Mouse (Mus musculus) midbrain, embryonic 16.5 days (tissue): ENCODE results near the gene Gmnn. TPM values are rescaled to one million over a fixed set of nuclear protein-coding genes. Genes with fewer than 3 reads are reported as not detected.
"Not testable (repeated sequence)": the region's sequence is repeated elsewhere in the genome, so short reads cannot be mapped to it uniquely, and the experiment has no call there.

Experiments
- ATAC-seq: fragments of 200-750 bp; cut with Nextera tagmentation; 2 replicates; pipeline ENCODE4 v1.8.0; 2017; ENCODE audit warnings: moderate TSS enrichment
- H3K27ac ChIP-seq: fragments of 300-500 bp; sonication (generic); 2 replicates; pipeline ENCODE4 v1.5.1; 2014; ENCODE audit warnings: mild to moderate bottlenecking, low read length, mixed read lengths
- H3K27me3 ChIP-seq: fragments of 300-500 bp; sonication (generic); 2 replicates; pipeline ENCODE4 v1.6.1; 2014; ENCODE audit warnings: low read depth, low read length, mixed read lengths; ENCODE audit not compliant: control insufficient read depth, insufficient read depth
- H3K36me3 ChIP-seq: fragments of 300-500 bp; sonication (generic); 2 replicates; pipeline ENCODE4 v1.6.1; 2014; ENCODE audit warnings: mild to moderate bottlenecking, low read length, moderate library complexity, mixed read lengths; ENCODE audit not compliant: control insufficient read depth, insufficient read depth
- H3K4me1 ChIP-seq: fragments of 300-500 bp; sonication (generic); 2 replicates; pipeline ENCODE4 v1.6.1; 2014; ENCODE audit warnings: mild to moderate bottlenecking, low read length, mixed read lengths; ENCODE audit not compliant: control insufficient read depth, insufficient read depth
- H3K4me2 ChIP-seq: fragments of 300-500 bp; sonication (generic); 2 replicates; pipeline ENCODE4 v1.6.1; 2014; ENCODE audit warnings: mild to moderate bottlenecking, low read length, mixed read lengths
- H3K4me3 ChIP-seq: fragments of 300-500 bp; sonication (generic); 2 replicates; pipeline ENCODE4 v1.5.1; 2014; ENCODE audit warnings: low read depth, mild to moderate bottlenecking, low read length, moderate library complexity, mixed read lengths
- H3K9ac ChIP-seq: fragments of 300-500 bp; sonication (generic); 2 replicates; pipeline ENCODE4 v1.6.1; 2014; ENCODE audit warnings: low read depth, low read length, mixed read lengths
- H3K9me3 ChIP-seq: fragments of 300-500 bp; sonication (generic); replicated peaks from 2 replicates; pipeline ENCODE4 v1.6.1; 2014; ENCODE audit warnings: mild to moderate bottlenecking, low read length, mixed read lengths; ENCODE audit not compliant: control insufficient read depth, poor library complexity, severe bottlenecking
- WGBS: fragments of 180-500 bp; shearing (Covaris S2); extraction: QIAGEN DNeasy Blood & Tissue Kit; methylation state at CpG from one replicate; pipeline ENCODE4 v1.1.7; 2014; 5-methylcytosine and 5-hydroxymethylcytosine counted together
- polyA plus RNA-seq: library from polyadenylated mRNA; unstranded; fragments of >200 nt; fragmentation: Nextera tagmentation; extraction: Ambion mirVana; gene quantifications from 2 replicates; pipeline ENCODE4 v1.2.1, GENCODE M21; 2015

Gmnn gene
- polyA plus RNA-seq, 1 experiment from 2014 or later: 11.0 TPM

- not testable (repeated sequence) for H3K4me2 ChIP-seq, H3K9ac ChIP-seq, H3K4me3 ChIP-seq, H3K4me1 ChIP-seq, H3K27me3 ChIP-seq, ATAC-seq, H3K9me3 ChIP-seq, H3K36me3 ChIP-seq, H3K27ac ChIP-seq
- WGBS: 91% methylated on average over 9 of the region's 10 CpGs
Measured at GRCm38 (mm10) chr13:24771482-24771881, 9.8 kb upstream of the Gmnn start.

- not testable (repeated sequence) for H3K9me3 ChIP-seq, H3K27me3 ChIP-seq, H3K4me1 ChIP-seq, ATAC-seq, H3K4me3 ChIP-seq, H3K27ac ChIP-seq, H3K9ac ChIP-seq, H3K4me2 ChIP-seq, H3K36me3 ChIP-seq
- WGBS: 76% methylated on average over 4 of the region's 4 CpGs
Measured at GRCm38 (mm10) chr13:24767809-24768208, 6.1 kb upstream of the Gmnn start.

DNA sequence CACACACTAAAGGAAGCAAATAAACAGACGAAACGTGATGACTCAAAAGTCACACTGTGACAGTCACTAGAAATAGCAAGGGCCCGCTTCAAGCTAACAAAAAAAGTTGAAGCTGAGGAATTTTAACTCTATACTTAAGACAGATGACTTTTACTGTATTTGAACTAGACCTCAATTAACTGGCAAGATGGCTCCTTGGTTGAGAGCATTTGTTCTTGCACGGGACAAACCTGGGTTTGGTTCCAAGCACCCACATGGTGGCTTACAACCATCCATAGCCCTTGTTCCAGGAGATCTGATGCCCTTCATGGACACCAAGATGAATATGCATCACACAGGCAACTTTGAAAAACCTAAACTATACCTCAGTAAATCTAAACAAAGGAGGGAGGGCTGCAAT, 531 bp upstream of the Gmnn start:
- Histone ChIP-seq H3K9ac (peak overlapping the region; percentile 57; the same call in 1 of the 2 replicates), H3K36me3 (no peaks in the 10 kb centered on the region), H3K27ac (no peak overlapping the region), H3K27me3 (no peaks in the 10 kb centered on the region), H3K9me3 (no peaks in the 10 kb centered on the region), H3K4me3 (peak overlapping the region; percentile 76), H3K4me1 (peaks cover 6% of the 10 kb centered on the region), H3K4me2 (peak overlapping the region; percentile 87)
- WGBS: 43% methylated on average over 4 of the region's 4 CpGs
- no peak for ATAC-seq

DNA sequence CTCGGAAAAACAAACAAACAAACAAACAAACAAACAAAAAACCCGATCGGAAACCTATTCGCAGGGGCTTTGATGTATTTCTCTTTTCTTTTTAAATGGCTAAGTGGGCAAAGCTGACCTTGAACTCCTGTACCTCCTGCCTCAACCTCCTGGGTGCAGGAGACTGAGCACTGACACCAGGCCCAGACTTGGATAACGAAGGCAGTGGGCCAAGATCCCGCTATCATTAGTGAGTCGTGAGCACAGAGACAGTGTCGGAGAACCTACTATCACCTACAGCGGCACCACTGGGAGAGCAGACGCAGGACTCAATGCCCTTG, 680 bp downstream of the Gmnn start:
- H3K4me1 ChIP-seq: peaks cover 6% of the 10 kb centered on the region
- no peaks in the 10 kb centered on the region for H3K27me3 ChIP-seq
- no peak; the same call in 1 of the 2 replicates for ATAC-seq
- H3K27ac ChIP-seq: no peak overlapping the region
- H3K4me2 ChIP-seq: peak overlapping the region; percentile 87
- peak overlapping the region; percentile 76 for H3K4me3 ChIP-seq
- H3K9me3 ChIP-seq: no peaks in the 10 kb centered on the region
- H3K36me3 ChIP-seq: no peaks in the 10 kb centered on the region
- WGBS: 9% methylated on average over 10 of the region's 10 CpGs
- H3K9ac ChIP-seq: peak overlapping the region; percentile 50

GRCm38 (mm10) chr13:24760351-24760870, 1.3 kb downstream of the Gmnn start:
- H3K4me3 ChIP-seq: no peak overlapping the region
- 71% methylated on average over 5 of the region's 5 CpGs for WGBS
- H3K36me3 ChIP-seq: no peaks in the 10 kb centered on the region
- H3K9me3 ChIP-seq: no peaks in the 10 kb centered on the region
- no peak overlapping the region for H3K27ac ChIP-seq
- no peak overlapping the region for H3K4me2 ChIP-seq
- ATAC-seq: no peak
- H3K4me1 ChIP-seq: peaks cover 6% of the 10 kb centered on the region
- no peaks in the 10 kb centered on the region for H3K27me3 ChIP-seq
- no peak overlapping the region for H3K9ac ChIP-seq

DNA sequence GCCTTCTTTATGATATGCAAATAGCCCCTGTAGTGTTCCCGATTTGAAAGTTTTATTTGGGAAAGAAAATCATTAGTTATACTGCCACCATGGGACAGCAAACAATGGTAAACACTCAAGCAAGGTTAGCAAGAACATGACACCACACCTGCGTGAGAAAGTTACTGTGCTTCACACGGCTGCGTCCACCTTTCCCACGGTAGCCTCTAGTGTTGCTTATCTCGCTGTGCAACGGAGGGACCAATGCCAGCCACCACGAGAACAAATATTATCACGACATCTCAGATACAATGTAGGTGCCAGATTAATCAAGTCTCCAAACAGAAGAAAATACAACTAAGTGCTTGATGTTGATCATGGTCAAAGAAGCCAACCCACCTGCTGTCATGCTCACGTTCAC, 2.3 kb downstream of the Gmnn start:
- ATAC-seq: no peak
- H3K27ac ChIP-seq: no peak overlapping the region
- H3K9me3 ChIP-seq: no peaks in the 10 kb centered on the region
- no peaks in the 10 kb centered on the region for H3K27me3 ChIP-seq
- H3K4me2 ChIP-seq: no peak overlapping the region
- no peaks in the 10 kb centered on the region for H3K36me3 ChIP-seq
- H3K9ac ChIP-seq: no peak overlapping the region
- 94% methylated on average over 10 of the region's 10 CpGs for WGBS
- no peak overlapping the region for H3K4me3 ChIP-seq
- peaks cover 6% of the 10 kb centered on the region for H3K4me1 ChIP-seq

- Histone ChIP-seq H3K27ac (no peak overlapping the region), H3K4me2 (no peak overlapping the region), H3K9me3 (no peaks in the 10 kb centered on the region), H3K27me3 (no peaks in the 10 kb centered on the region), H3K4me1 (peaks cover 6% of the 10 kb centered on the region), H3K9ac (no peak overlapping the region), H3K36me3 (no peaks in the 10 kb centered on the region), H3K4me3 (no peak overlapping the region)
- ATAC-seq: no peak
- 92% methylated on average over 12 of the region's 12 CpGs for WGBS
Measured at GRCm38 (mm10) chr13:24757820-24758564, 3.7 kb downstream of the Gmnn start.

GRCm38 (mm10) chr13:24756756-24757155, 5.0 kb downstream of the Gmnn start:
- Histone ChIP-seq H3K9ac (no peak overlapping the region), H3K4me3 (no peak overlapping the region), H3K27ac (no peak overlapping the region), H3K4me2 (no peak overlapping the region), H3K9me3 (no peaks in the 10 kb centered on the region), H3K27me3 (no peaks in the 10 kb centered on the region), H3K4me1 (peaks cover 3% of the 10 kb centered on the region; the same call in 1 of the 2 replicates), H3K36me3 (no peaks in the 10 kb centered on the region)
- no peak for ATAC-seq
- WGBS: 97% methylated on average over 3 of the region's 3 CpGs

DNA sequence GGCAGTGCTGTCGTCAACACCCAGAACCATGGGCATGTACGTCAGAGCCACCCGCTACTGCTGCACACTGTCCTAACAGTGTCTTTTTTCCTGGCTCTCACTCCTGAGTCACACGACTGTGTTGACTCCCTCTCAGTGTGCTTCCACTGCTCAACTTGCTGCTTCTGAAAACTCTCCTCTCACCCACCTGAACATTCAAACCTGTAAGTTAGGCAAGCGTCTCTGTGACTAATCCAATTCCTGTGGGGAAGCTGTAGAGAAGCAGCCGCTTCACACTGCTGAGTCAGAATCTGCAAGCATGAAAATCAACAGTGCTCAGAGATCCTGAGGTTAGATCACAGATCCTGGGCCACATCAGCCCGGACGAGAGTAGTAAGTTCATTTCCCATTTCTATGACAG, 10.3 kb downstream of the Gmnn start:
- Histone ChIP-seq H3K4me2 (no peak overlapping the region), H3K27me3 (no peaks in the 10 kb centered on the region), H3K36me3 (no peaks in the 10 kb centered on the region), H3K4me3 (no peak overlapping the region), H3K27ac (no peak overlapping the region), H3K4me1 (no peaks in the 10 kb centered on the region), H3K9me3 (no peaks in the 10 kb centered on the region), H3K9ac (no peak overlapping the region)
- ATAC-seq: no peak
- whole genome bisulfite sequencing: 91% methylated on average over 8 of the region's 8 CpGs
